Mouse (Mus musculus) brain, embryonic 14.5 days (tissue): ENCODE data around the gene 1700016C15Rik.

ENCODE experiments used
- CTCF ChIP-seq: fragments of 200-500 bp; IDR thresholded peaks from 2 replicates; pipeline ENCODE4 v1.5.1; 2012; ENCODE audit warnings: inconsistent platforms, mild to moderate bottlenecking, moderate library complexity, borderline replicate concordance; ENCODE audit not compliant: insufficient read depth, insufficient read length; ENCODE audit errors: extremely low read depth
- POLR2A ChIP-seq: fragments of 200-500 bp; IDR thresholded peaks from 2 replicates; pipeline ENCODE4 v1.6.1; 2012; ENCODE audit warnings: mild to moderate bottlenecking, inconsistent platforms, borderline replicate concordance; ENCODE audit not compliant: poor library complexity, insufficient read depth, insufficient read length, severe bottlenecking; ENCODE audit errors: extremely low read depth

DNA sequence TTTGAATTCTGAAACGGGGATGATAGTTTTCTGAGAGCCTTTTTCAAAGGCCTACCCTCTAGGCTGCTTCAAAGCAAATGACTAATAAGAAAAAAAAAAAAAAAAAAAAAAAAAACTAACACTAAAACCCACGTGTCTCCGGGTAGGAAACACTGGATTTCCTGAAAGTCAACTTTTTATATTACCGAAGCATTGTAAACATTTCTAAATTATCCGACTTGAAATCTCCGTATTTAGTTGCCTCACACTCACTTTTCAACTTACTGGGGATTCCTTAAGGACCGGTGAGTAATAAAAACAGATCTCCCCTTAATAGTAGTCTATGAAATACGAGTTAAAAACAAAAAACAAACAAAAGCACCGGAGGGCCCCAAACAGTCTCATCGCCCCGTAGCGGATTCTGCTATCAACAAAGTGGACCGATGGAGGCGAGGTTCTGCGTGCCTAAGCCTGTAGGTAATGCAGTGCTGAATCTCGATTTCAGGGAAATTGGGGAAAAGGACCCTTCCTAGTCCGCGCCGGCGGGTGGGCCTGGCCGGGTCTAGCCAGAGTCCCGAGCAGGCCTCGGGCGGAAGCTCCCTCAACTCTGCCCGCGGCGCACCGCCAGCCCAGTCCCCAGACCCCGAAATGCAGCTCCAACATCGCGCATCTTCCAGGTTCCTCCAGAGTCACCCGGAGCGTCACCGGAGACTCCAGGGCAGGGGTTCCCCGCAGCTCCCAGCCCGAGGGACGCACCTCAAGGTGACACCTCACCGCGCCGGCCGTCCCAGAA, 66.0 kb downstream of the 1700016C15Rik start:
- TF ChIP-seq POLR2A (no peak), CTCF (no peak)
